Mouse (Mus musculus) liver, postnatal 0 days (tissue): ENCODE measurements around the gene Ip6k2.

ENCODE experiments used
- CTCF ChIP-seq: sonication (generic); IDR thresholded peaks from 2 replicates; pipeline ENCODE4 v1.5.1; 2016; ENCODE audit warnings: antibody characterized with exemption, low read depth
- EP300 ChIP-seq: IDR thresholded peaks from 2 replicates; pipeline ENCODE4 v1.6.1; 2016; ENCODE audit warnings: antibody characterized with exemption, low read depth, mild to moderate bottlenecking

DNA sequence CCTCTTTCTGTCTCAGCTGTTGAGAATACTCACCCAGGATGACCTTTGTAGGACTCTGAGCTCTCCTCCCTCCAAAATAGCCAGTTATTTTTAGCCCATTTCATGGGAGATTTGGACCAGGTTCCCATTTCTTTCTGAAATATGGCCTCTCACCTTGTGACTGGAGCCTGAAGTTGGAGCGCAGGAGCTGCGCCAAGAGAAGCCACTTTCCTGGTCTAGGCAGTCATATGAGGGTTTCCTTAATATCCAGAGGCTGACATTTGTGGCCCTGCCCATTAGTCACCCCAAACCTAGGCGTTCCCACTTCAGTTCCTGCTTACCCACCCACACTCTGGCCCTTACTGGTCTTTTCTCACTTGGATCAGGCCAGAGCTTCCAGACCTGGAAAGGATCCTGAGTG, 69.4 kb downstream of the Ip6k2 start, which contains the start of gene Slc26a6:
- TF ChIP-seq CTCF = no peak
- TF ChIP-seq EP300 = no peak
